Mouse (Mus musculus): Measurements from ENCODE around the gene Gm20388.

GRCm38 (mm10) chr8:122716566-122716965 lies 2805.9 kb downstream of the Gm20388 start:
- TF ChIP-seq CTCF (IDR thresholded peaks at IDR 0.05; ENCODE audit: insufficient read depth, low read depth, low read length) (no peak), POLR2A (IDR thresholded peaks at IDR 0.05; ENCODE audit: insufficient read depth, low read depth, low read length) (no peak)

Data from olfactory bulb, adult 2 months (tissue).